Mouse (Mus musculus) limb, embryonic 11.5 days (tissue): ENCODE results near the gene Bcdin3d. TPM values are rescaled to one million over a fixed set of nuclear protein-coding genes. Genes with fewer than 3 reads are reported as not detected.

Experiments
- ATAC-seq: fragments of 200-750 bp; cut with Nextera tagmentation; 2 replicates; pipeline ENCODE4 v1.8.0; 2017; ENCODE audit warnings: low read depth; ENCODE audit not compliant: insufficient number of reproducible peaks, low FRiP score, low TSS enrichment
- DNase-seq: peaks from one replicate; pipeline ENCODE4 v3.0.0-alpha.2; 2015; ENCODE audit warnings: low spot score
- H3K27ac ChIP-seq: fragments of 300-500 bp; sonication (generic); replicated peaks from 2 replicates; pipeline ENCODE4 v1.5.1; 2014; ENCODE audit warnings: low read depth, mild to moderate bottlenecking, low read length
- H3K27me3 ChIP-seq: fragments of 300-500 bp; sonication (generic); 2 replicates; pipeline ENCODE4 v1.6.1; 2014; ENCODE audit warnings: mild to moderate bottlenecking, low read length, mixed read lengths; ENCODE audit not compliant: control insufficient read depth, insufficient read depth
- H3K36me3 ChIP-seq: fragments of 300-500 bp; sonication (generic); 2 replicates; pipeline ENCODE4 v1.6.1; 2014; ENCODE audit warnings: mild to moderate bottlenecking, low read length, moderate library complexity, mixed read lengths; ENCODE audit not compliant: control insufficient read depth, insufficient read depth
- H3K4me1 ChIP-seq: fragments of 300-500 bp; sonication (generic); 2 replicates; pipeline ENCODE4 v1.6.1; 2014; ENCODE audit warnings: low read length, mixed read lengths; ENCODE audit not compliant: control insufficient read depth, insufficient read depth
- H3K4me2 ChIP-seq: fragments of 300-500 bp; sonication (generic); 2 replicates; pipeline ENCODE4 v1.6.1; 2014; ENCODE audit warnings: low read depth, mild to moderate bottlenecking, moderate library complexity; ENCODE audit not compliant: severe bottlenecking
- H3K4me3 ChIP-seq: fragments of 300-500 bp; sonication (generic); 2 replicates; pipeline ENCODE4 v1.5.1; 2014; ENCODE audit warnings: low read depth, low read length
- H3K9ac ChIP-seq: fragments of 300-500 bp; sonication (generic); 2 replicates; pipeline ENCODE4 v1.6.1; 2014; ENCODE audit warnings: mild to moderate bottlenecking, low read length
- H3K9me3 ChIP-seq: fragments of 300-500 bp; sonication (generic); 2 replicates; pipeline ENCODE4 v1.6.1; 2016; ENCODE audit warnings: low read length; ENCODE audit not compliant: control insufficient read depth
- WGBS: fragments of 180-500 bp; shearing (Covaris S2); extraction: QIAGEN DNeasy Blood & Tissue Kit; methylation state at CpG from one replicate; pipeline ENCODE4 v1.1.7; 2014; 5-methylcytosine and 5-hydroxymethylcytosine counted together
- polyA plus RNA-seq: library from polyadenylated mRNA; unstranded; fragments of >200 nt; fragmentation: Nextera tagmentation; extraction: Ambion mirVana; gene quantifications from 2 replicates; pipeline ENCODE4 v1.2.1, GENCODE M21; 2014

Bcdin3d gene
- 17.8 and 20.2 TPM in 2 replicates for polyA plus RNA-seq

GRCm38 (mm10) chr15:99474576-99474926 lies at the start of gene Bcdin3d:
Bcdin3d (minus strand) TSS chr15:99474730.
- Histone ChIP-seq H3K4me3 (peak within 1 kb of the TSS; percentile 71), H3K4me2 (peak within 1 kb of the TSS; percentile 79), H3K9ac (peak within 1 kb of the TSS; percentile 81), H3K4me1 (no peaks in the 10 kb centered on the region), H3K27ac (peak within 1 kb of the TSS; percentile 68), H3K9me3 (no peaks in the 10 kb centered on the region; the same call in 1 of the 2 replicates), H3K27me3 (no peaks in the 10 kb centered on the region), H3K36me3 (peaks cover 4% of the 10 kb centered on the region; the same call in 1 of the 2 replicates)
- peak; percentile 85 for ATAC-seq
- DNase-seq, result peak; percentile 96
- 2% methylated on average over 26 of the region's 26 CpGs for WGBS

GRCm38 (mm10) chr15:99520306-99520705 lies 45.8 kb upstream of the Bcdin3d start:
- H3K9me3 ChIP-seq, result no peaks in the 10 kb centered on the region
- no peak overlapping the region for H3K9ac ChIP-seq
- DNase-seq (no peak), ATAC-seq (no peak)
- WGBS, result 74% methylated on average over 7 of the region's 7 CpGs
- H3K4me3 ChIP-seq, result no peak overlapping the region
- no peaks in the 10 kb centered on the region for H3K36me3 ChIP-seq
- H3K27ac ChIP-seq, result no peak overlapping the region
- no peaks in the 10 kb centered on the region for H3K4me1 ChIP-seq
- H3K27me3 ChIP-seq, result no peaks in the 10 kb centered on the region
- no peak overlapping the region for H3K4me2 ChIP-seq

GRCm38 (mm10) chr15:99519626-99520025 lies 45.1 kb upstream of the Bcdin3d start:
- Histone ChIP-seq H3K4me3 (no peak overlapping the region), H3K27me3 (no peaks in the 10 kb centered on the region), H3K27ac (no peak overlapping the region), H3K36me3 (no peaks in the 10 kb centered on the region), H3K4me2 (no peak overlapping the region), H3K4me1 (no peaks in the 10 kb centered on the region), H3K9me3 (no peaks in the 10 kb centered on the region), H3K9ac (no peak overlapping the region)
- 88% methylated on average over 9 of the region's 9 CpGs for WGBS
- no peak for DNase-seq
- no peak for ATAC-seq

GRCm38 (mm10) chr15:99517715-99518114 lies 43.2 kb upstream of the Bcdin3d start:
- H3K4me1 ChIP-seq, result no peaks in the 10 kb centered on the region
- DNase-seq, result no peak
- H3K4me3 ChIP-seq, result no peak overlapping the region
- 64% methylated on average over 7 of the region's 7 CpGs for WGBS
- no peak overlapping the region for H3K9ac ChIP-seq
- no peak for ATAC-seq
- no peaks in the 10 kb centered on the region for H3K27me3 ChIP-seq
- no peak overlapping the region for H3K27ac ChIP-seq
- no peaks in the 10 kb centered on the region for H3K9me3 ChIP-seq
- H3K4me2 ChIP-seq, result no peak overlapping the region
- no peaks in the 10 kb centered on the region for H3K36me3 ChIP-seq

- no peaks in the 10 kb centered on the region for H3K36me3 ChIP-seq
- no peak for DNase-seq
- 31% methylated on average over 8 of the region's 8 CpGs for WGBS
- no peaks in the 10 kb centered on the region for H3K4me1 ChIP-seq
- H3K4me2 ChIP-seq, result no peak overlapping the region
- ATAC-seq, result no peak
- no peak overlapping the region for H3K4me3 ChIP-seq
- no peaks in the 10 kb centered on the region for H3K9me3 ChIP-seq
- H3K9ac ChIP-seq, result no peak overlapping the region
- no peak overlapping the region for H3K27ac ChIP-seq
- H3K27me3 ChIP-seq, result no peaks in the 10 kb centered on the region
Measured at GRCm38 (mm10) chr15:99516715-99517114, 42.2 kb upstream of the Bcdin3d start.

- no peaks in the 10 kb centered on the region for H3K4me1 ChIP-seq
- no peak overlapping the region for H3K9ac ChIP-seq
- H3K36me3 ChIP-seq, result no peaks in the 10 kb centered on the region
- H3K27ac ChIP-seq, result no peak overlapping the region
- no peaks in the 10 kb centered on the region for H3K27me3 ChIP-seq
- H3K4me3 ChIP-seq, result no peak overlapping the region
- no peak for ATAC-seq
- H3K4me2 ChIP-seq, result no peak overlapping the region
- H3K9me3 ChIP-seq, result no peaks in the 10 kb centered on the region
- no peak for DNase-seq
- 86% methylated on average over 15 of the region's 15 CpGs for WGBS
Measured at GRCm38 (mm10) chr15:99511797-99512525, 37.4 kb upstream of the Bcdin3d start.

- Histone ChIP-seq H3K4me3 (no peak overlapping the region), H3K4me2 (no peak overlapping the region), H3K9me3 (no peaks in the 10 kb centered on the region), H3K4me1 (no peaks in the 10 kb centered on the region), H3K36me3 (no peaks in the 10 kb centered on the region), H3K27me3 (no peaks in the 10 kb centered on the region), H3K9ac (no peak overlapping the region), H3K27ac (no peak overlapping the region)
- ATAC-seq (no peak), DNase-seq (no peak)
- 80% methylated on average over 3 of the region's 3 CpGs for WGBS
Measured at GRCm38 (mm10) chr15:99510621-99511020, 36.1 kb upstream of the Bcdin3d start.

- DNase-seq (no peak), ATAC-seq (no peak)
- H3K9ac ChIP-seq, result no peak overlapping the region
- H3K36me3 ChIP-seq, result no peaks in the 10 kb centered on the region
- no peaks in the 10 kb centered on the region for H3K9me3 ChIP-seq
- no peak overlapping the region for H3K4me3 ChIP-seq
- WGBS, result 88% methylated on average over 7 of the region's 7 CpGs
- H3K4me1 ChIP-seq, result no peaks in the 10 kb centered on the region
- H3K27ac ChIP-seq, result no peak overlapping the region
- H3K4me2 ChIP-seq, result no peak overlapping the region
- H3K27me3 ChIP-seq, result no peaks in the 10 kb centered on the region
Measured at GRCm38 (mm10) chr15:99509840-99510239, 35.3 kb upstream of the Bcdin3d start.
